Mouse (Mus musculus) neural tube, embryonic 12.5 days (tissue): ENCODE measurements around the gene Ubtd2. TPM values are rescaled to one million over a fixed set of nuclear protein-coding genes. Genes with fewer than 3 reads are reported as not detected.

Experiments used
- ATAC-seq: fragments of 200-750 bp; cut with Nextera tagmentation; 2 replicates; pipeline ENCODE4 v1.8.0; 2017; ENCODE audit warnings: low read depth, mild to moderate bottlenecking, moderate TSS enrichment, moderate library complexity; ENCODE audit not compliant: low FRiP score
- H3K27ac ChIP-seq: fragments of 300-500 bp; sonication (generic); 2 replicates; pipeline ENCODE4 v1.5.1; 2016
- H3K27me3 ChIP-seq: fragments of 300-500 bp; sonication (generic); replicated peaks from 2 replicates; pipeline ENCODE4 v1.6.1; 2016; ENCODE audit warnings: mild to moderate bottlenecking
- H3K36me3 ChIP-seq: fragments of 300-500 bp; sonication (generic); 2 replicates; pipeline ENCODE4 v1.6.1; 2016; ENCODE audit warnings: mild to moderate bottlenecking
- H3K4me1 ChIP-seq: fragments of 300-500 bp; sonication (generic); 2 replicates; pipeline ENCODE4 v1.6.1; 2016
- H3K4me2 ChIP-seq: fragments of 300-500 bp; sonication (generic); replicated peaks from 2 replicates; pipeline ENCODE4 v1.6.1; 2016; ENCODE audit warnings: mild to moderate bottlenecking
- H3K4me3 ChIP-seq: fragments of 300-500 bp; sonication (generic); 2 replicates; pipeline ENCODE4 v1.5.1; 2016
- H3K9ac ChIP-seq: fragments of 300-500 bp; sonication (generic); 2 replicates; pipeline ENCODE4 v1.6.1; 2016; ENCODE audit warnings: mild to moderate bottlenecking
- H3K9me3 ChIP-seq: fragments of 300-500 bp; sonication (generic); 2 replicates; pipeline ENCODE4 v1.6.1; 2016; ENCODE audit warnings: mild to moderate bottlenecking
- whole genome bisulfite sequencing: fragments of 180-500 bp; shearing (Covaris S2); methylation state at CpG from one replicate; pipeline ENCODE4 v1.1.7; 2016; 5-methylcytosine and 5-hydroxymethylcytosine counted together
- polyA plus RNA-seq: library from polyadenylated mRNA; unstranded; fragments of >200 nt; fragmentation: Nextera tagmentation; extraction: Ambion mirVana; gene quantifications from 2 replicates; pipeline ENCODE4 v1.2.1, GENCODE M21; 2016

Gene Ubtd2
- polyA plus RNA-seq, 1 experiment from 2014 or later, result 60.6 TPM

DNA sequence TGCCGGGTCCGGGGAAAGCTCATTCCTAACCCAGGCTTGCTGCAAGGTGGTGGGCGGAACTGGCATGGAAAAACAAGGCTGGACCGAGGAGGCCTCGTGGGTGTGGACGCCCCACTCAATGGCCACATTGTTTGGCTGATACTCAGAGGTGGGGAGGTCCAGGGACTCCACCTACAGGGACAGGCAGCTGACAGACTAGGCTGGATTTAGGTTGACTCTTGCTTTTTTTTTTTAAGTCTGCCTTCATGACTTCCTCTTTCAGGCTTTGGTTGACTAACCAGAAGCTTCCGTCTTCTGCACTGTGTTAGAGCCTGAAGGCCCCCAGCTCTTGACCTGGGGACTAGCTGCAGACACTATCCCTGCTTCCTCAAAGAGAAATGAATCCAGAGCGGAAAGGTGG is 109.9 kb downstream of the Ubtd2 start:
- no peak overlapping the region for H3K9ac ChIP-seq
- ATAC-seq, result no peak
- H3K27ac ChIP-seq, result no peak overlapping the region
- no peak overlapping the region for H3K4me3 ChIP-seq
- 51% methylated on average over 8 of the region's 8 CpGs for WGBS
- no peaks in the 10 kb centered on the region for H3K36me3 ChIP-seq
- peaks cover 26% of the 10 kb centered on the region for H3K4me1 ChIP-seq
- no peaks in the 10 kb centered on the region for H3K9me3 ChIP-seq
- H3K27me3 ChIP-seq, result no peaks in the 10 kb centered on the region
- no peak overlapping the region for H3K4me2 ChIP-seq

- H3K27ac ChIP-seq, result no peak overlapping the region
- H3K4me2 ChIP-seq, result no peak overlapping the region
- H3K9me3 ChIP-seq, result no peaks in the 10 kb centered on the region
- no peaks in the 10 kb centered on the region for H3K27me3 ChIP-seq
- peaks cover 26% of the 10 kb centered on the region for H3K4me1 ChIP-seq
- WGBS, result 61% methylated on average over 6 of the region's 6 CpGs
- no peak overlapping the region for H3K4me3 ChIP-seq
- no peak overlapping the region for H3K9ac ChIP-seq
- no peak for ATAC-seq
- no peaks in the 10 kb centered on the region for H3K36me3 ChIP-seq
Observed at GRCm38 (mm10) chr11:32566184-32566583, 111.0 kb downstream of the Ubtd2 start.

Other genes starting within 250 kb of the Ubtd2 start
- 52.8 and 59.3 TPM in 2 replicates for gene Snrnp25, start 250.0 kb upstream of the Ubtd2 start, polyA plus RNA-seq
- gene Rhbdf1, start 233.1 kb upstream of the Ubtd2 start, polyA plus RNA-seq, result 26.4 and 32.9 TPM in 2 replicates
- 30.3 and 30.7 TPM in 2 replicates for gene Mpg, start 228.9 kb upstream of the Ubtd2 start, polyA plus RNA-seq
- 41.9 and 46.9 TPM in 2 replicates for gene Nprl3, start 187.7 kb upstream of the Ubtd2 start, polyA plus RNA-seq
- 1,310 and 1,360 TPM in 2 replicates for gene Hba-x, start 179.0 kb upstream of the Ubtd2 start, polyA plus RNA-seq
- 2,385 and 2,610 TPM in 2 replicates for gene Hba-a1, start 171.9 kb upstream of the Ubtd2 start, polyA plus RNA-seq
- gene Hbq1b, start 168.4 kb upstream of the Ubtd2 start, polyA plus RNA-seq, result 3.2 and 3.3 TPM in 2 replicates
- 5,164 and 5,594 TPM in 2 replicates for gene Hba-a2, start 158.9 kb upstream of the Ubtd2 start, polyA plus RNA-seq
- 0.41 and 0.65 TPM in 2 replicates for gene Hbq1a, start 155.3 kb upstream of the Ubtd2 start, polyA plus RNA-seq
- 24.6 and 25.0 TPM in 2 replicates for gene Sh3pxd2b, start 107.5 kb upstream of the Ubtd2 start, polyA plus RNA-seq
- gene Efcab9, start 76.7 kb downstream of the Ubtd2 start, polyA plus RNA-seq, result 0.51 TPM in 1 of 2 replicates, not detected in the other
- gene Stk10, start 77.9 kb downstream of the Ubtd2 start, polyA plus RNA-seq, result 3.2 and 4.1 TPM in 2 replicates
- gene Fbxw11, start 187.4 kb downstream of the Ubtd2 start, polyA plus RNA-seq, result 116 and 121 TPM in 2 replicates